Mouse (Mus musculus): ENCODE data around the gene Eif2b2. TPM values are rescaled to one million over a fixed set of nuclear protein-coding genes. Genes with fewer than 3 reads are reported as not detected.

Gene Eif2b2
- polyA plus RNA-seq, 1 experiment from 2014 or later = 72.9 TPM

DNA sequence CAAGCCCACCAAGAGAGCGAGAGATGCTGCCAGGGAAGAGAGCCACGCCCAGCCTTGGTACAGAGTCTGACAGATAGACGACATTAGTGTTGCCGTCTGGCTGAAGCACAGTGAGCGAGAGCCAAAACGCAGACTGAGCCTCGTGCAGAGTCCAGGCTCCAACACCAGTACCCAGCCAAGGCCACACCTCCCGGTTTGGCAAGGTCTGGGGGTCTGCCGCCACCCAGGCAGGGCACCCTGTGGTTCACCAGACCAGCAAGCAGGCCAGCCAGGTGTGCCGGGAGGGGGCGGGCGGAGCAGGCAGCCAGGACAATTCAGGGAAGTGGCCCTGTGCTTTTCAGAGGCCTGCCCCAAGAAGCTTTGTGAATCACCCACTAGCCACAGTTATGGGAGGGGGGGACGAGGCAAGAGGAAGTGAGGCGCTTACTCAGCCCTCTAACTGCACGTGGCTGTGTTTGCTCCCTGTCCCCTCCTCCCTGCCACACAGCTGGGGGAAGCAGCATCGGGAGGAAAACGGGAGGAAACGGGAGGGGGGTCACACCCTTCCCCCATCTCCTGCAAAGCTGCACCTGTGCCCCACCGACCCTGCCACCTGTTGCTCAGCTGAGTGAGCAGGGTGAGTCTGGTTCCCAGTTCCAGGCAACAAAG is 26.7 kb upstream of the Eif2b2 start:
- 30% methylated on average over 19 of the region's 19 CpGs for WGBS
- H3K36me3 ChIP-seq (ENCODE audit: control insufficient read depth, insufficient read depth, low read length) = no peaks in the 10 kb centered on the region
- peaks cover 34% of the 10 kb centered on the region for H3K4me1 ChIP-seq (ENCODE audit: control insufficient read depth, insufficient read depth, low read length)
- H3K27me3 ChIP-seq (ENCODE audit: control insufficient read depth, insufficient read depth, low read length) = no peaks in the 10 kb centered on the region
- peak; percentile 45; the same call in 1 of the 2 replicates for ATAC-seq (ENCODE audit: insufficient read depth, low FRiP score)
- no peaks in the 10 kb centered on the region for H3K9me3 ChIP-seq (replicated peaks; ENCODE audit: control insufficient read depth, low read length)
- peak overlapping the region; percentile 28; the same call in 1 of the 2 replicates for H3K4me2 ChIP-seq (ENCODE audit: low read depth, low read length)
- no peak overlapping the region for H3K4me3 ChIP-seq (replicated peaks; ENCODE audit: low read length)
- H3K27ac ChIP-seq (ENCODE audit: low read length) = no peak overlapping the region
- H3K9ac ChIP-seq (ENCODE audit: low read length) = peak overlapping the region; percentile 26; the same call in 1 of the 2 replicates

DNA sequence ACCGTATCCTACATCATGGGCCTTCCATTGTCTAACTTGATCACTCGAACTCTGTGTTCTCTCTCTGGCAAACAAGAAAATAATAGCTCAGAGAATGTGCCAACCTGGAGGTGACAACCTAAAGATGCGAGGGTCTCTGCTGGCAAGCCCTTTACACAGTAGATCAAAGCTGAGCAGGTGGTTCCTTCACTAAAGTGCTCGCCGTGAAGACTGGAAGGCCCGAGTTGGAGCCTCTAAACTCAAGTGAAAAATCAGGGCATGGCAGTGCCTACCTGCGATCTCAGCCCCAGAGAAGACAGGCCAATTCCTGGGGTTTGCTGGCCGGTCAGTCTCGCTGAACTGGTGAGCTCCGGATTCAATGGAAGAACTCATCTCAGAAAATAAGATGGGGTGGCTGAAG is 26.1 kb upstream of the Eif2b2 start:
- WGBS = 82% methylated on average over 10 of the region's 10 CpGs
- Histone ChIP-seq H3K27ac (ENCODE audit: low read length) (no peak overlapping the region), H3K36me3 (ENCODE audit: control insufficient read depth, insufficient read depth, low read length) (no peaks in the 10 kb centered on the region), H3K27me3 (ENCODE audit: control insufficient read depth, insufficient read depth, low read length) (no peaks in the 10 kb centered on the region), H3K4me1 (ENCODE audit: control insufficient read depth, insufficient read depth, low read length) (peaks cover 40% of the 10 kb centered on the region), H3K4me2 (ENCODE audit: low read depth, low read length) (peak overlapping the region; percentile 28; the same call in 1 of the 2 replicates), H3K4me3 (replicated peaks; ENCODE audit: low read length) (no peak overlapping the region), H3K9ac (ENCODE audit: low read length) (no peak overlapping the region), H3K9me3 (replicated peaks; ENCODE audit: control insufficient read depth, low read length) (no peaks in the 10 kb centered on the region)
- ATAC-seq (ENCODE audit: insufficient read depth, low FRiP score) = no peak

DNA sequence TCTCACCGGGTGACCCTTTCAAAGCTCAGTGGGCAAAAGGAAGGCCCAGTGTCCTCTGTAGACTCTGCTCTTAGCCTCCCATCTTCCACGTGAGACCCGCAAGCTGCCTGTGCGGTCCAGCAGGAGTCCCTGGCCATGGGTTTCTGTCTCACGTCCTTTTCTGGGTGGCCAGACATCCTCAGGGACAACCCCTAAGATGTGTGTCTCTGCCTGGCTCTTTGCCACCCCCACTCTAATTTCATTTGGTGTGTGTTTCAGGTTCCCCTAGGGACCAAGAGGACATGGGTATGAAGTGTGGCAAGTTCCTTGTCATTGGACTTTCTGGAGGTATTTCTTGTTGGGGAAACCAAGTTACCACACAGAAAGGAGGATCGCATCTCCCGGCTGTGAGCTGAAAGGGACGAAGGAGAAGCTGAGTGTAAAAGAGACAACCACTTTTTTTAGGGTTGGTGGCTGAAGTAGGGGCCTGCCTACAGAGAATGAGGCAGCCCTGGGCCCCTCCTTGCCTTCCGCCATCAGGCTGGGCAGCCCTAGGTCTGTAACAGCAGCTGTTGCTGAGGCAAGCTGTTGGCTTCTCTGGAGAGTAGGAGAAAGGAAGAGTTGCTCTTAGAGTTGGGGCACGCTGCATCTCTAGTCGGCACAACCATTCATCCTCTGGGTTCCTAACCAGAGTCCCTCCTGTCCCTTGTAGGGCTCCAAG is 25.2 kb upstream of the Eif2b2 start:
- ATAC-seq (ENCODE audit: insufficient read depth, low FRiP score) = peak; percentile 6; the same call in 1 of the 2 replicates
- H3K27me3 ChIP-seq (ENCODE audit: control insufficient read depth, insufficient read depth, low read length) = no peaks in the 10 kb centered on the region
- H3K9me3 ChIP-seq (replicated peaks; ENCODE audit: control insufficient read depth, low read length) = no peaks in the 10 kb centered on the region
- peak overlapping the region; percentile 77 for H3K27ac ChIP-seq (ENCODE audit: low read length)
- WGBS = 79% methylated on average over 11 of the region's 11 CpGs
- peak overlapping the region; percentile 11; the same call in 1 of the 2 replicates for H3K9ac ChIP-seq (ENCODE audit: low read length)
- no peaks in the 10 kb centered on the region for H3K36me3 ChIP-seq (ENCODE audit: control insufficient read depth, insufficient read depth, low read length)
- H3K4me2 ChIP-seq (ENCODE audit: low read depth, low read length) = no peak overlapping the region
- peaks cover 42% of the 10 kb centered on the region for H3K4me1 ChIP-seq (ENCODE audit: control insufficient read depth, insufficient read depth, low read length)
- no peak overlapping the region for H3K4me3 ChIP-seq (replicated peaks; ENCODE audit: low read length)

DNA sequence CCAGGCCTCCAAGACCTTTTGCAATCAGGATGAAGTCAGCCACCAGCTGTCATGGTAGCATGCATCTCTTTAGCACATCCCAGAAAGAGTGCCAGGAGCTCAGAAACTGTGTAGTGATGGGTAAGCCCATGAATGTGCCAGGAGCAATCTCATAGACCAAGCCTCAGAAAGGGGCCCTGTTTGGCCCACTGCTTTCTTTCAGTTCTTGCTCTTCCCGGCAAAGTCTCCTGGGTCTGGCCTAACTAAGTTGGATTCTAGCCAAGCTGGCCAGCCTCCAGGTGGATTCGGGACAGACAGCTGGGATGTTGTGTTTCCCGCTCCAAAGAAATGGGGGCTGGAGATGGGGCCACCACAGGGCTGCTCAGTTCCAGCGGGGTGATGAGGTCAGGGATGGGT is 24.7 kb upstream of the Eif2b2 start:
- H3K27me3 ChIP-seq (ENCODE audit: control insufficient read depth, insufficient read depth, low read length) = no peaks in the 10 kb centered on the region
- no peaks in the 10 kb centered on the region for H3K9me3 ChIP-seq (replicated peaks; ENCODE audit: control insufficient read depth, low read length)
- H3K4me3 ChIP-seq (replicated peaks; ENCODE audit: low read length) = no peak overlapping the region
- peaks cover 42% of the 10 kb centered on the region for H3K4me1 ChIP-seq (ENCODE audit: control insufficient read depth, insufficient read depth, low read length)
- ATAC-seq (ENCODE audit: insufficient read depth, low FRiP score) = peak; percentile 77
- H3K36me3 ChIP-seq (ENCODE audit: control insufficient read depth, insufficient read depth, low read length) = no peaks in the 10 kb centered on the region
- WGBS = 33% methylated on average over 4 of the region's 4 CpGs
- peak overlapping the region; percentile 77 for H3K27ac ChIP-seq (ENCODE audit: low read length)
- no peak overlapping the region for H3K9ac ChIP-seq (ENCODE audit: low read length)
- no peak overlapping the region for H3K4me2 ChIP-seq (ENCODE audit: low read depth, low read length)

DNA sequence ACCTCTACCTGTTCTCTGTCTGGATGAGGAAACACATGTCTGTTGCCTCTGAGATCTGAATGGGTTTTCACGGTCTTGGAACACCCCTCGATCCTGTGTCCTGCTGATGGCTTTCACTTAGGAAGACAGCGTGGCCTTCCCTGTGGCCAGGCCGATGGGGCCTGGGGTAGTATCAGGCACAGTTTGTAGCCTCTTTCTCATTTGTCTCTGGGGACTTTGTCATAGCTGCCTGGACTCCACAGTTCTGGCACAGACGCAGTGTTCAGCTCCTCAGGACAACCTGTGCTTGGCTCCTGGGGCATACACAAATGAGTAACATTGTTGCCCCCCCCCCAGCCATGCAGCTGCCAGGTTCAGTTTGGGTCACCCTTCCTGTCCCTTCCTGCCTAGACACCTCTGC is 24.2 kb upstream of the Eif2b2 start:
- H3K4me1 ChIP-seq (ENCODE audit: control insufficient read depth, insufficient read depth, low read length) = peaks cover 42% of the 10 kb centered on the region
- H3K27ac ChIP-seq (ENCODE audit: low read length) = peak overlapping the region; percentile 31; the same call in 1 of the 2 replicates
- no peaks in the 10 kb centered on the region for H3K36me3 ChIP-seq (ENCODE audit: control insufficient read depth, insufficient read depth, low read length)
- no peaks in the 10 kb centered on the region for H3K27me3 ChIP-seq (ENCODE audit: control insufficient read depth, insufficient read depth, low read length)
- WGBS = 52% methylated on average over 5 of the region's 5 CpGs
- H3K4me2 ChIP-seq (ENCODE audit: low read depth, low read length) = no peak overlapping the region
- peak; percentile 12; the same call in 1 of the 2 replicates for ATAC-seq (ENCODE audit: insufficient read depth, low FRiP score)
- no peak overlapping the region for H3K9ac ChIP-seq (ENCODE audit: low read length)
- H3K4me3 ChIP-seq (replicated peaks; ENCODE audit: low read length) = no peak overlapping the region
- no peaks in the 10 kb centered on the region for H3K9me3 ChIP-seq (replicated peaks; ENCODE audit: control insufficient read depth, low read length)

DNA sequence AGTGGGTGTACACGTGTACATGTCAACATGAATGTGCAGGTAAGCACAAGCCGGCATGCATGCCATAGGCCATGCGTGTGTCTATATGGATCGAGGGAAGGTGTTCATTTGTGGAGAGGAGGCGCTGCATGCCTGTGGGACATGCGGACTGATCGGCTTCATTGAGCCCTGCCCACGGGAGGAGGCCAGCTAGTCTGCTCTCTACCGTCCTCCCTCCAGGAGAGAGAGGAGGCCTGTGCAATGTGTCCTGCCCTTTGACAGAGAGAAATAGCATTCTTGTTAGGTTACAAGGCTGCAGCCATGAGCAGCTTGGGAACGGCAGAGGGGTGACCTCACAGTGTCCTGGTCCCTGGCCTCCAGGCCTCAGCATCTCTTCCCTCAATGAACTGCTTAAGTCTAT is 23.1 kb upstream of the Eif2b2 start:
- Histone ChIP-seq H3K4me3 (replicated peaks; ENCODE audit: low read length) (no peak overlapping the region), H3K36me3 (ENCODE audit: control insufficient read depth, insufficient read depth, low read length) (no peaks in the 10 kb centered on the region), H3K9ac (ENCODE audit: low read length) (peak overlapping the region; percentile 0; the same call in 1 of the 2 replicates), H3K4me1 (ENCODE audit: control insufficient read depth, insufficient read depth, low read length) (peaks cover 46% of the 10 kb centered on the region), H3K27me3 (ENCODE audit: control insufficient read depth, insufficient read depth, low read length) (no peaks in the 10 kb centered on the region), H3K27ac (ENCODE audit: low read length) (no peak overlapping the region), H3K9me3 (replicated peaks; ENCODE audit: control insufficient read depth, low read length) (no peaks in the 10 kb centered on the region), H3K4me2 (ENCODE audit: low read depth, low read length) (no peak overlapping the region)
- 78% methylated on average over 10 of the region's 10 CpGs for WGBS
- ATAC-seq (ENCODE audit: insufficient read depth, low FRiP score) = no peak

DNA sequence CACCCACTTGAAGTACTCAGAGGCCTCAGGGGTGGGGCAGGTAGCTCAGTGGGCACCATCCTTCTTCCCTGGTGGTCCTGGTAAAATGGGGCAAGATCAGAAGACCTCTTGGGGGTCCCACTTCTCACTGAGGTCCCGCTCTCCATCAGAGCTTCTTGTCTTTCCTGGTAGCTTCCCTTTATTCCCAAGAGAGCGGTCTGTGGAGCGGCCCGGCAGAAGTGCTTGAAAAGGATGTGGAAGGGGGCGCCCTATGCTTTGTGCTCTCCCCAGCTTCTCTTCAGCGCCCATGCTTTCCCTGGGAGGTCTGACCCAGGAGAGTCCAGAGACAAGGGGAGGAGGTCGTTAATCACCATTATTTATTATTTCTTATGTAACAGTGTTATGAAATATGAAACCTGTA is 21.9 kb upstream of the Eif2b2 start:
- H3K27ac ChIP-seq (ENCODE audit: low read length) = no peak overlapping the region; the same call in 1 of the 2 replicates
- H3K9me3 ChIP-seq (replicated peaks; ENCODE audit: control insufficient read depth, low read length) = no peaks in the 10 kb centered on the region
- peaks cover 52% of the 10 kb centered on the region for H3K4me1 ChIP-seq (ENCODE audit: control insufficient read depth, insufficient read depth, low read length)
- H3K27me3 ChIP-seq (ENCODE audit: control insufficient read depth, insufficient read depth, low read length) = no peaks in the 10 kb centered on the region
- no peak overlapping the region for H3K4me2 ChIP-seq (ENCODE audit: low read depth, low read length)
- no peak overlapping the region for H3K4me3 ChIP-seq (replicated peaks; ENCODE audit: low read length)
- H3K9ac ChIP-seq (ENCODE audit: low read length) = no peak overlapping the region
- H3K36me3 ChIP-seq (ENCODE audit: control insufficient read depth, insufficient read depth, low read length) = no peaks in the 10 kb centered on the region
- 63% methylated on average over 7 of the region's 7 CpGs for WGBS
- no peak for ATAC-seq (ENCODE audit: insufficient read depth, low FRiP score)

DNA sequence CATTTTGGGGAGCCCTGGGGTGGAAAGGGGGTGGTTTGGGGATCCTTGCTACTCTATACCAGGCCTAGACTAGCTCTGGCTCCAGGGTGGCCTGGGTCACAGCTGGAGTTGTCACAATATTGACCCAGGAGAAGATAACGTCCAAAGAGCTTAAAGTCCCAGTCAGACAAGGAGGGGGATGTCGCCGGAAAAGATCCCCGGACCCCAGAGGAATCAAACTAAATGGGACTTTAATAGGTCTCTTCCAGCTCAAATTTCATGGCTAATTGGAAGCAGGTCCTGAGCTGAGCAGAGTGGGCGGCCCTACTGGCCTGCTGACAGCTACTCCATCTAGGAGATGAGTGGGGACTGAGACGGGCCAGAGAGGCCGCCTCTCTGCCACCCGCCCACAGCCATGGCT is 21.3 kb upstream of the Eif2b2 start:
- H3K9ac ChIP-seq (ENCODE audit: low read length) = no peak overlapping the region
- H3K36me3 ChIP-seq (ENCODE audit: control insufficient read depth, insufficient read depth, low read length) = no peaks in the 10 kb centered on the region
- no peaks in the 10 kb centered on the region for H3K27me3 ChIP-seq (ENCODE audit: control insufficient read depth, insufficient read depth, low read length)
- peak overlapping the region; percentile 16; the same call in 1 of the 2 replicates for H3K27ac ChIP-seq (ENCODE audit: low read length)
- no peak for ATAC-seq (ENCODE audit: insufficient read depth, low FRiP score)
- H3K9me3 ChIP-seq (replicated peaks; ENCODE audit: control insufficient read depth, low read length) = no peaks in the 10 kb centered on the region
- no peak overlapping the region for H3K4me2 ChIP-seq (ENCODE audit: low read depth, low read length)
- 35% methylated on average over 8 of the region's 8 CpGs for WGBS
- H3K4me3 ChIP-seq (replicated peaks; ENCODE audit: low read length) = no peak overlapping the region
- H3K4me1 ChIP-seq (ENCODE audit: control insufficient read depth, insufficient read depth, low read length) = peaks cover 49% of the 10 kb centered on the region

DNA sequence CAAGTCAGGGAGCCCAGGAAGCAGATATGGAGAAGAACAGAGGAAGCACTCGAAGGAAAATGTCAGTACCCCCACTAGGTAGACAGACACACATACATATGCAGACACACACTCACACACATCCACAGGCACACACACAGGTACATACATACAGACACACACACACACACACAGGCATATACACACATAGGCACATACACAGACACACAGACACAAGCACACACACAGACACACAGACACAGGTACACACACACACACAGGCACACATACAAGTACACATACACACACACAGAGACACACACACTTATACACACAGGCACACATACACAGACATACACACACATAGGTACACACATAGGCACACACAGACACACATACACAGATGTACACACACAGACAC is 19.3 kb upstream of the Eif2b2 start:
- H3K9ac ChIP-seq (ENCODE audit: low read length) = no peak overlapping the region
- ATAC-seq (ENCODE audit: insufficient read depth, low FRiP score) = no peak
- H3K4me2 ChIP-seq (ENCODE audit: low read depth, low read length) = no peak overlapping the region
- H3K36me3 ChIP-seq (ENCODE audit: control insufficient read depth, insufficient read depth, low read length) = no peaks in the 10 kb centered on the region
- H3K4me3 ChIP-seq (replicated peaks; ENCODE audit: low read length) = no peak overlapping the region
- H3K4me1 ChIP-seq (ENCODE audit: control insufficient read depth, insufficient read depth, low read length) = peaks cover 34% of the 10 kb centered on the region
- no peaks in the 10 kb centered on the region for H3K27me3 ChIP-seq (ENCODE audit: control insufficient read depth, insufficient read depth, low read length)
- WGBS = 83% methylated on average over 1 of the region's 1 CpGs
- no peaks in the 10 kb centered on the region for H3K9me3 ChIP-seq (replicated peaks; ENCODE audit: control insufficient read depth, low read length)
- H3K27ac ChIP-seq (ENCODE audit: low read length) = no peak overlapping the region

All from stomach, embryonic 16.5 days (tissue).